Mouse (Mus musculus): ENCODE measurements at regions not wholly inside any gene's neighbourhood (a gene's known extent, or its start where the extent isn't known, plus 50 kb on each side); places are given as distances from the start of the nearest gene placed in this dataset.

DNA sequence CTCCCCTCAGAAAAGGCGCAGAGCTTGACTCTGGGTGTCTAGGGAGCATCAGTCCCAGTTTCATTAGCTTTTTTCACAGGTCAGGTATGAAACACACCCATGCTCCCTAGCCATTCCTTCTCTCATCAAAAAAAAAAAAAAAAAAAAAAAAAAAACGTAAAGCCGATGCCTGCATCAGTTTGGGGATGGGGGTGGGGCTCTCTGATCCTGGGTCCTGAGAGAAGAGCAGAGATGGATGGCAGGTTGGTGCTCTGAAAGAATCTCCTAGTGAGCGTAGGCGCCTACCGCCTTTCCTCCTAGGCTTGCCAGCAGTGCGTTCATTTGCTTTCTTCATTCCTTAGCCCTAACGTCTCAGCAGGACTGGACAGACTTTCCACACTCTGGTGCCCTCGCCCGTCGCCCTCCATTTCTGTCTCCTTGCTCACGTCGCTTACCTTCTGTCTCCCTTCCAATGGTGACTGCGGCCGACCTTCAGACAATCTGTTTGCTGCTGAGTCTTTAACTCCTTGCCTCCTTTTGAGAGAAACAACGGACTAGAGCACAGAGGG, 267.5 kb downstream of the Agtpbp1 start:
- no peak for DNase-seq (ENCODE audit: low spot score in 2 of 2)

DNA sequence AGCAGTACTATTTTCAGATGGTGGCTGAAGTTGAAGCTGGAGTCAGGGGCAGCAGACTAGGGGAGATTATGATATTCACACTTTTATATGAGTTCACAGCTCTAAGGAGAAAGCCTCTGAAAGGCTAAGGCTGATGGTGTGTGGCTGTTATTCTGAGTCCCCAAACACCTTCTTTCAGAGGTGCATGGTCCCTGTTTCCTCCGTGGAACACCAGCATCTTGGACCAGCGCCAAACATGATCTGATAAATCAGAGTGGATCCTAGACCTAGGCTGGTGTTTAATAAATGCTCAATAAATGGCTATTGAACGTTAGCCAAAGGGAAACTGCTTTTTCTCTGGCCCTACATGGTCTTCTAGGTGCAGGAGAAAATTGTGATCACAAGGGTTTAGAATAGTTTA, 269.2 kb downstream of the Agtpbp1 start:
- DNase-seq (ENCODE audit: low spot score in 2 of 2) = no peak

DNA sequence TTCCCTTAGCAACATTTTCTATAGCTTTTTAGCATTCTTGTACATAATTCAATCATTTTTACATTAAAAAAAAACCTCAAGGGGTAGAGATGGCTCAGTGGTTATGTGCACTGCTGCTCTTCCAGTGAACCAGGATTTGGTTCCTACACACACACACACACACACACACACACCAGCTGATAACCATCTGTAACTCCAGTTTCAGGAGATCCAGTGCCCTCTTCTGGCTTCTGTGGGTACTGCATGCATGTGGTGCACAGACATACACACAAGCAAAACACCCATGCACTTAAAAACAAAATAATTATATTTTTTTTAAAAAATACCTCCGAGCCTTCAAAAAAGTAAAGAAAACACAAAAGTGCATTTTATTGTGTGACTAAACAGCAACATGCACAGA, 270.6 kb downstream of the Agtpbp1 start:
- DNase-seq (ENCODE audit: low spot score in 2 of 2) = peak; percentile 75 to 83

DNA sequence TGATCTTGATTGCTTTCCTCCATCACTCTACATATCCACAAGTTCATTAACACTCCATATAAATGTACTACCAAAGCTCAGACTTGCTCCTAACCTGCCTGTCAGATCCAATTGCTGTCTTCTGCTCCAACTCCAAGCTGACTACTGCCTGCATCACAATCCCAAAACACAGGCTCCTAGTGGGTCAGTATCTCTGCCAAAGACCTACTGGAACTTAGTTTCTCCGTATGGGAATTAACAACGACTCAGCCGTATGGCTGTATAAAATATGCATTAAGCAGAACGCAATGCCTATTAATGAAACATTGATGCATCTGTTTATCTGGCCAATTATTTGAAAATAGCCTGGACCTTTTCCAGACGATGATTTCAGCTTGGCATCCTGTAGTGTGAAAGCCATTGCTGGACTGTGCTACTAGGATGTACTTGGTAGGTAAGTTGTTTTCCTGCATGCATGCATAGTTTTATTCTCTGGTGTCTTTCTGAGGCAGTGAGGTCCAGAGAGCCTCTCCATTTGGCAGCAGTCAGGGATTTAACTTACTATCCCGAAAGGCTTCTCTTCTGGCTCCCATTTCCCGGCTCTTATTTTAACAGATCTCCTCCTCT, 271.2 kb downstream of the Agtpbp1 start:
- no peak for DNase-seq (ENCODE audit: low spot score in 2 of 2)

DNA sequence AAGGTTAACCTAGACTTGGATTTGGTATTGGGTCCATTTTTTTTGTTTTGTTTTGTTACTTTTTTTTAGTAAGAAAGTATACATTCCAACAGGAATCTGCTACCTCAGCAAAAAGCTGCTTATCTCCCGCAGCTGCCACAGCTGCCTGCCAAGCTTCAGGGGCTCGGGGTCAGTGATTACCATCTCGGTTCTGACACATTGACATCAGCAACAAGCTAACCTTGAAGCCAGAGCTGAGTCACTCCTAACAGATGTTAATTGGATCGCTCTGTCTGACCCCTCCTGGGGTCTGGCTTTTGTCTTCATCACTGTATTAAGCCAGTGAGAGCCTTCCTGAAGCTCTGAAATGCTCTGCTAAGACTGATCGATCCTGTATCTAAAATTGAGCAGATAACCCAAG, 292.1 kb downstream of the Agtpbp1 start:
- DNase-seq (ENCODE audit: low spot score in 2 of 2) = no peak

DNA sequence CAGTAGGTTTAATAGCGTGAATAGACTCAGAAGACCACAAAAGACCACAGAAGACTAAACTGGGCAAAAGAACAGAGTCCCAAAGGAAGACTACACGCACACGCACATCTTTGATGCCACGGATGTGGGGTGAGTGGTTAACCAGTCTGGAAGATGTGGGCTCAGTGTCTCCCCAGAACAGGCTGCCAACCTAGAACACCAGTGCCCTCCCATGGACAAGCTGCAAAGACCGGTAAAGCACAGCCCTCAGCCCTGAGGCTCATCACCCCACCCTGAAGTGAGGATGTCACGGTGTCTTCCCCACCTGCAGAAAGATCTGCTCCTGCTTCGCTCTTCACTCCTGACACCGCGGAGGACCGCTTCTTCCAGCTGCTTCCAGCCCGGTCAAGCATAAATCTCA, 295.9 kb downstream of the Agtpbp1 start:
- DNase-seq (ENCODE audit: low spot score in 2 of 2) = peak; percentile 33 to 62

DNA sequence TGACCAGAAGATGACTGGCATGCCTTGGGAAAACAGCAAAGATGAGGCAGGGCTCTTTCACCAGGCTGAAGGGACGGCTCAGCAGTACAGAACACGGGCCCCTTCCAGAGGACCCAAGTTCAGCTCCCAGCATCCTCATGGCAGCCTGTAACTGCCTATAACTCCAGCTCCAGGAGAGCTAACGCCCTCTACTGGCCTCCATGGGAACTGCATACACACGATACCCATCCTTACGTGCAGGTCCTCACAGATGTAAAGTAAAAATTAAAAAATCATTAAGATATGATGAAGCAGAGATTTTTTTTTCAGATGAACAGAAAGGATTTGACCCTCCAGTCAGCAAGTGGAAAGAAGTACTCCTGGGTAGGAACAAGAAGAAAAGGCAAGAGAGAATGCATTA, 303.8 kb downstream of the Agtpbp1 start:
- no peak for DNase-seq (ENCODE audit: low spot score in 2 of 2)

DNA sequence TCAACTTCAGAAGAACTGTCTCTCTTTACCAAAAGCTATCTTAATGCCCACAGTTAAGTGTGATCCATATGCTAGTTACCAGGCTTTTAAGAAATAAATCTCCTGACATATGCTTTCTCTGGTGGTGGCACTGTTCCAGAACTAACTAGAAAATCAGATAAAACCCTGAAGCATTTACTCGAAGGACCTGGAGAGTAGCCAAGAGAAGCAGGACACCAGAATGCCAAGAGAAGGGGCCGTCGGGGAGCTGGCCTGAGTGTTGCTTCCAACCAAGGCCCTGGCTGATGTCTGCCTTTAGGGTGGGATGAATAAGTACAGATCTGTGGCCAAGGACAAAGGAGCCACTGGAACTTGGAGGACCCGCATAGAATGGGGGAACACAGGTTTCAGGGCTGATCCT, 305.9 kb downstream of the Agtpbp1 start:
- DNase-seq (ENCODE audit: low spot score in 2 of 2) = no peak

DNA sequence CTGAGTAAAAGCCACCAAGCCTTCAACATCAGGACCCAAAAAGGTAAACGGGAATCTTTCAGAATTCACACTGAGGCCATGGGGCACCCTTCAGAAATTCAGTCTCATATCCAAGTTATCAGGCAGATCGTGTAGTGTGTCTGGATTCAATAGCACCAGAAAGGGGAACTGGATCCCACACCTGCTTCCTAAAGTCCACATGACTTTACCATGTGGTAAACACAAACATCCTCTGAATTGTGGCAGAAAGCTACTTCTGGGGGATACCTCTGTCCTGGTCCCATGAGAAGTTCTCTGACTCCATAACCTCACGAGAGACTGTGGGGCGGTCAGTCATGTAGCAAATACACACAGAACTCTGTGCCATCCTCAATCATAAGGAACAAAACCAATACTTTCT, 313.4 kb downstream of the Agtpbp1 start:
- DNase-seq (ENCODE audit: low spot score in 2 of 2) = no peak

DNA sequence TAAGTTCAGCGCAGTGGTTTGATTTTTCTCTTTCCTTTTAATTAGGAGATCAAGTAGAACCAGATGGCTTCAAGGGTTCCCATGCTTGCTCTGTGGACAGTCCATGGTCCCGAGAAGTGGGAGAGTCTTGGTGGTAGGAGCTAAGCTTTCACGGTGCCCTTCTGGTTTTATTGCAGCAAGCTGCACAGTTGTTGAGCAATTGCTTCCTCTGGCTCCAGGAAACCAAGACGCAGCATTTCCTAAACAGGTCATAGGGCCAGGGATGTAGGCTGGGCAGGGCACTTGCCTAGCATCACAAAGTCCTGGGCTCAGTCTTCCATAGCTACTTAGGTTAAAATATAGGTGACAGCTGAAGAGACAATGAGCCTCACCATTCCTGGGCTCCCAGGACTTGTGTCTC, 318.2 kb downstream of the Agtpbp1 start:
- no peak for DNase-seq (ENCODE audit: low spot score in 2 of 2)

DNA sequence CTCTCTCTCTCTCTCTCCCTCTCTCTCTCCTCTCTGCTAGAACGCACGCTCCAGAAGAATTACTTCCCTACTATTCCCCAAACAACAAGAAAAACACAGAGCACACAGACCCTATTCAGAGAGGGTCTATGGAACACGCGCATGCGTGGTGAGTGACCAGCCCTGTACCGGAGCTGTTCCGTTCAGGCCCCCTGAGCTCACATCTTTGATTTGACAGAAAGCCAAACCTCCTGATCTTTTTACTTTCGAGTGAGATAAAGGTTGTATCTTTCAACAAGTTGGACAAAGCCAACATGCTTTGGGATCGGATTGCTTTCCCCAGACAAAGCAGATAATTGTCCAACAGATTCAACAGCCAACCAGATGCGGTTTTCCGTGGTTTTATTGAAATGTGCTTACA, 320.9 kb downstream of the Agtpbp1 start:
- no peak for DNase-seq (ENCODE audit: low spot score in 2 of 2)

DNA sequence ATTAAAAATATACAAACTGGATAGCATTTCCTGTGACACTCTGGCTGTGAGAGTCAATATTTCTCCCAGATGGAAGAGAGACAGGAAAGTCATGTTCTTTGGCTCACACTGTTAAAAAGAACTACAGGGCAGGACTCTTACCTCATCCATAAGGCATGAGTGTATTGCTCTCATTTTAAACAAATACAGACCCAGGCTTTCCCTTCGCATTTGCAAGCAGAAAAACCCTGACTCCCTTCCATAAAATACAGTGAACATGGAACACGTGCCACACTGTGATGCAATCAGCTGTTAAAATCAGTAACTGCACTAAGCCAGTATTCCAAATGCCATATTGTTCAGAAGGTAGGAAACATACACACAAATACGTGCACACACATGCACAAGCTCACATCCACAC, 323.1 kb downstream of the Agtpbp1 start:
- DNase-seq (ENCODE audit: low spot score in 2 of 2) = no peak

DNA sequence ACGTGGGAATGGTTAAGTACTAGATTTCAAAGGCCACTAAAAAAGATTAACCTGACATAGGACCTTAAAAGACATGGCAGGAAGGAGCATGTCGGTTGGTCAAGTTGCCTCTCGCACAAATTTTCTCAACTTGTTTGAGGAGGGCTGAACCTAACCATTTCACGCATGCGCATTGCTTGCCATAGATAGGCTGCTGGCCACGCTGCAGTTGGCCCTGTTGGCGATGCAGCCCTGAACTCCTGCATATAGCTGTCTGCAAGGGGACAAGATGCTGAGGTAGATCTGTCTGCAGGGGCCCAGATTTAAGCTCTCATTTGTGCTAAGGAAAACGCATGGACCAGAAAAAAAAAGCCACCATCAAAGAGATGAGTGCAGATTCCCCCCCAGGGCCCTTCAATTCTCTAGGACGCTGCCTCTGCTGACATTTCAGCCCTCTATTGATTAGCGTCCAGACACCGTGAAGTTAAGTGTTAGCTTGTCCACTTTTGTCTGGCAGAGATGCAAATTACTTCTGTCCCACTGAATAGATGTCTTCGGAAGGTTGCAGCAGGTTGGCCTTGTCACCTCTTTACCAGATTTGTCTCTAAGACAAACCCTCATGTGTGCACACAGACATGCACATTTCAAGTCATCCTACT, 329.1 kb downstream of the Agtpbp1 start:
- no peak for DNase-seq (ENCODE audit: low spot score in 2 of 2)

DNA sequence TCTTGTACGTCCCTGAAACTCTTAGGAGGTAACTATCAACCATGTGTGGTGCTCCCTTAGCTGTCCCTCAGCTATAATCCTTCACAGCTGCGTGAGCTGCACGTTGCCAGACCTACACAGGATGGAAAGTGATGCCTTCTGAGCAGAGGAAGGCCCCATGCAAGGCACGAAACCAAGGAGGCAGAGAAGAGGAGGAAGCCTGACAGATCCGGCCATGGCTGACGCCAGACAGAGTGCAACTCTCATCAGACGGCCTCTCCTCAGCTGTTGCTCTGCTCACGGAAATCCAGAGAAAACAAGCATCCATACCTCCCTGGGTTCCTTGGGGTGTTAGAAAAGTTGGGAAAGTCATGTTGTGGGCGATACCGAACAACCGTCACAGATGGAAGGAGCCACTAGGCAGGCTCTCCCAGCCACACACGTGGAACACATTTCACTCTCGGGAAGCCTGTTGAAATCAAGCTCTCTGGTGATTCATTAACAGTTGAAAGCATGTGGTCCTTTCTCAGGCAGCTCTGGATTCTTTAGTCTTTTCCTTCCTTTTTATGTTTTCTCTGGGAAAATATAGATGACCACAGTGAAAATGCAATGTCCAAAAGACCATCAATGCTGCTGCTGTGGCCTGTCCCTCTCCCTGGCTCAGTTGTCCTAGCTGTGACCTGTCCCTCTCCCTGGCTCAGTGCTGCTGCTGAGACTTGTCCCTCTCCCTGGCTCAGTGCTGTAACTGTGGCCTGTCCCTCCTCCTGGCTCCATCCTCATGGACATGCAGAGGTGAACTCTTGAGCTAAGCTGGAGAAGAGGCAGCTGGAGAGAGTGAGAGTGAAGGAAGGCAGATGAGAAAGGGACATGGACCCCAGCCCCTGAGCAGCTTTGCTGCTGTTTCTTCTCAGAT, 331.1 kb downstream of the Agtpbp1 start:
- no peak for DNase-seq (ENCODE audit: low spot score in 2 of 2)

DNA sequence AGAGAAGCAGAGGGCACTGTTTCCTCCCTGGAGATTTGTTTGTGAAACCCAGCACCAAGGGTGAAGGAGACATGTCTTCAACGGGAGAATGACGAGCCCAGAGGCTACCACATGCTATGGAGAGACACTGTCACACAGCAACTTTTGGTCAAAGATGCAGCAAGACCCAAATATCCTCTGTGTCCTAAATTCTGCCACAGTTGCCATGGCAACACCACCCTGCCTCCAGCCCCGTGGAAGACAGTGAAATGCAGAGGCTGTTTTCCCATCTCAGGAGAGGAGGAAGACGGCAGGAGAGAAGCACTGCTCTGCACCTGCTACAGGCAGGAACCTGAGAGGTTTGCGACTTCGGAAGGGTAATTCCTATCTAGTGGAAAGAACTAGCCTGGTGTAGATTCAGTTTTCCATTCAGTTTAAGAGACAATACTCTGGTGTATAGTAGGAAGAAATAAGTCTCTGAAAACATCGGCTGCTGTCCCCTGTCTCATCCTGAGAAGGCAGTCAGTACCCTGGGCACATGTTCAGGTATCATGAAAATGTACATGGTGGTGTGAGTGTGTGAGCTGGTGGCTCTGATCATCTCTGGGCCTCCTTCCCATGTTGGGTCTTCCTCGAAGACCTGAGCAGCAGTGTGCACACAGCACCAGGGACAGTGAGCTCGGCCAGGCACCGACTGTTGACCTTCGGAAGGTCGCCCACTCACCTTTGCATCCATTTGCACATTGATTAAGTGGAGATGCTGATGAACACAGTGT, 333.6 kb downstream of the Agtpbp1 start:
- peak; percentile 38 to 55 for DNase-seq (ENCODE audit: low spot score in 2 of 2)

DNA sequence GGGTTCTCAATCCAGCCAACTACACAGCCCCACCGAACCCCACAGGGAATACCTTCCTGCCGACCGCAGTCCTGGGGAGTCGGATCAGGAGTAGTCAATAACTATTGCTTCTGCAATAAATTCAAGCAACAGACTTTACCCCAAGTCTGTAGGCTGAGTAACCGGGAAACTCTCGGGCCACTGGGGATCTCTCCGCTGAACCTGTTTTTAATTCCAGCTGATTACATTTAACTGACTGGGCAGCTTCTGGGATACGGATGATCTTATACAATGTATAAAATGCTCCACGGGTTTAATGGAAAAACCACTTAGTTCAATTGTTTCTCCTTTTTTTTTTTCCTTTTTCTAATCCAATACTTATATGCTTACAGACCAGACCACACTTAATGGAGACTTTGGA, 336.6 kb downstream of the Agtpbp1 start:
- DNase-seq (ENCODE audit: low spot score in 2 of 2) = no peak

DNA sequence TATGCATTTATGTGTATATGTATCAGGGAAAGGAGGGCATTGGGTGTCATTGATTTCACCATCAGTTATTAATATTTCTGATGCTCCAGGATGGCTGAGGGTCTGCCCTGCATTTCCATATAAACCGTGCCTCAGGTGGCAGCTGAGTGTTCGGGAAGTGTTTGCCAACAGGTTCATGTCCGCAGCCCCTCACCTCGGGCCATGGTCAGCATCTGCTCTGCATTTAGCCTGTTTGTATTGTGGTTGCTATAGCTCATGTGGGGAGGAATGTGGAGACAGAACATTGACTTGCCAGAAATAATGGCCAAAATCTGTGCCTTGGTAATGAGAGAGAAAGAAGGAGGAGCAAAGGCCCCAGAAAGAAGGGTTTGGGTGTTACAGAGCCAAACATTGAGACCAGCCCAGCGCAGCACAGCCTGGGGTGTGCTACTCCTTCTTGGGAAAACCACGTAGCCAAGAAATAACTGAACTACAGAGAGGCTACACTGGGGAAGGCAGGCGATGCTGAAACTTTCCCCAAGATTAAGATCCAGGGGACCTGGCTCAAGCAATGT, 338.0 kb downstream of the Agtpbp1 start:
- no peak for DNase-seq (ENCODE audit: low spot score in 2 of 2)

DNA sequence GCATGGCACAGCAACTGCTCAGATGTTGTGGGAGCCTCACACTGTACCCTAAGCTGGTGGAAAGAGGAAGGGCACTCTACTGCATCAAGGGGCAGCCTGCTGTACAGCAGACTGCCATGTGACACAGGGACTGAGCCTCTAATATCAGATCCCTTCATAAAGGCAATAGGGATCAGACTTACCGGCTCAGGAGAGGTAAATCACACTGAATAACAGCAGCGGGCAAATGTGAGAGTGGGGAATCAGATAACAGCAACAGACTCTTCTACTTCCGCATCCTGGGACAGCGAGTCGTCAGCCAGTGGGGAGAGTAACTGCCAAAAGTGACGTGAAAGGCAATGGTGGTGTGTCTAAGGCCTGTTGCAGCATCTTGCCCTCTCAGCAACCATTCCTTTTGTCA, 339.0 kb downstream of the Agtpbp1 start:
- no peak for DNase-seq (ENCODE audit: low spot score in 2 of 2)

DNA sequence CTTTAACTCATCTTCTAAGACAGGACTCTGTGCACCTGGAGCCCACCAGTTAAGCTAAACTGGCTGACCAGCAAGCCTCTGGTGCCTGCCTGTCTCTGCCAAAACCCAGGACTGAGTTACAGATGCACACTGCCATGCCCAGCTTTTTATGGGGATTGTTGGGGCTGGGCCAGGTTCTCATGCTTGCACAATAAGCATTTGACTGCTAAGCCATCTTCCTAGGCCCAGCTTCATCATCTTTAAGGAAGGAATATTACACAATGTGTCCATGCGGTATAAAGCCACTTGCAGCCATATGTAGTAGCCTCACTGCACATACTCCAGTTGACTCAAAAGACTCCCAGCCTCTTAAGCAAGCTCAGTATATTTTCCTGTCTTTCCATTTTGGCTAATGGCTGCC, 340.4 kb downstream of the Agtpbp1 start:
- DNase-seq (ENCODE audit: low spot score in 2 of 2) = no peak

DNA sequence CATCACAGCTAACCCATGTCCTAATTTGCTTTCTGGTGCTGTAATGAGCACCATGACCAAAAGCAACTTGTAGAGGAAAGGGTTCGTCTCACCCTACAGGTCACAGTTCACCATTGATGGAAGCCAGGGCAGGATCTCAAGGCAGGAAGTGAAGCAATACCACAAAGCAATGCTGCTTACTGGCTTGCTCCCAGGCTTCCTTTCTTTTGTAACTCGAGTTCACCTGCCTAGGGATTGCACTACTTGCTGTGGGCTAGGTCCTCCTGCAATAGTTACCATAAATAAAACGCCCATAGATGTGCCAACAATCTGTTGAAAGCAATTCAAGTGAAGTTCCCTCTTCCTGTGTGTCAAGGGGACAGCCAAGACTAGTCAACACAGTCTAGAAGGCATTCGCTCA, 342.4 kb downstream of the Agtpbp1 start:
- no peak for DNase-seq (ENCODE audit: low spot score in 2 of 2)

DNA sequence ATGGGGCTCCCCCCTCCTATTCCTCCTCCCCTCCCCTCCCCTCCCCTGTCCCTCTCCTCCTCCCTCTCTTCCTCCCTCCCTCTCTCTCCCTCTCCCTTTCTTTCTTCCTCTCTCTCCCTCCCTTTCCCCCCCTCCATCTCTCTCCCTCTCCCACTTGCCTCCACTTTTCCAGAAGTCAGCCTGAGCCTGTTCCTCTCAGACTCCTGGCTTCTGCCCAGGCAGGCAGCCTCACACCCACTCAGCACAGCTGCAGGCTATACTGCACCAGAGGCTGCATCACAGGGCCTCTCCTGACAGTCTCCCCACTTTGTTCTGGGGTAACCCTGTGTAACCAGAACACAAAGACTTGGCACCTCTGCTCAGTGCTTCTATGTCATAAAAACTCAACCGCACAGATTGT, 346.3 kb downstream of the Agtpbp1 start:
- peak; percentile 28 for DNase-seq (ENCODE audit: low spot score in 2 of 2)
